Mouse (Mus musculus) megakaryocyte, embryonic 14.5 days (primary cell): ENCODE data around the gene Podn.

Source experiments
- FLI1 ChIP-seq: IDR thresholded peaks from 2 replicates; pipeline ENCODE4 v1.6.1; 2012; ENCODE audit warnings: low read length, inconsistent platforms, mixed read lengths
- GATA1 ChIP-seq: IDR thresholded peaks from 3 replicates; pipeline ENCODE4 v1.6.1; 2012; ENCODE audit warnings: mixed read lengths, low read length, inconsistent platforms, borderline replicate concordance

GRCm38 (mm10) chr4:108124104-108124503, 27.9 kb upstream of the Podn start:
- TF ChIP-seq FLI1 = no peak
- no peak for TF ChIP-seq GATA1
